Mouse (Mus musculus) forebrain, embryonic 10.5 days (tissue): ENCODE measurements around the gene 2900092C05Rik. TPM values are rescaled to one million over a fixed set of nuclear protein-coding genes. Genes with fewer than 3 reads are reported as not detected.

Experiments used
- DNase-seq: peaks from one replicate; pipeline ENCODE4 v3.0.0-alpha.2; 2017; ENCODE audit warnings: low spot score; ENCODE audit errors: extremely low spot score
- H3K27ac ChIP-seq: fragments of 300-500 bp; sonication (generic); 2 replicates; pipeline ENCODE4 v1.5.1; 2016; ENCODE audit warnings: mild to moderate bottlenecking
- H3K27me3 ChIP-seq: fragments of 300-500 bp; sonication (generic); 2 replicates; pipeline ENCODE4 v1.6.1; 2016; ENCODE audit warnings: mild to moderate bottlenecking; ENCODE audit not compliant: poor library complexity, severe bottlenecking
- H3K36me3 ChIP-seq: fragments of 300-500 bp; sonication (generic); replicated peaks from 2 replicates; pipeline ENCODE4 v1.6.1; 2016; ENCODE audit warnings: mild to moderate bottlenecking, moderate library complexity
- H3K4me1 ChIP-seq: fragments of 300-500 bp; sonication (generic); 2 replicates; pipeline ENCODE4 v1.6.1; 2016
- H3K4me3 ChIP-seq: fragments of 300-500 bp; sonication (generic); 2 replicates; pipeline ENCODE4 v1.5.1; 2016; ENCODE audit warnings: mild to moderate bottlenecking, moderate library complexity
- H3K9me3 ChIP-seq: fragments of 300-500 bp; sonication (generic); 2 replicates; pipeline ENCODE4 v1.6.1; 2016; ENCODE audit warnings: mild to moderate bottlenecking, moderate library complexity
- WGBS: fragments of 180-500 bp; shearing (Covaris S2); methylation state at CpG from one replicate; pipeline ENCODE4 v1.1.7; 2016; 5-methylcytosine and 5-hydroxymethylcytosine counted together
- polyA plus RNA-seq: library from polyadenylated mRNA; unstranded; fragments of >200 nt; fragmentation: Nextera tagmentation; extraction: Ambion mirVana; gene quantifications from 2 replicates; pipeline ENCODE4 v1.2.1, GENCODE M21; 2016

The 2900092C05Rik gene
- not detected in 2 replicates for polyA plus RNA-seq

DNA sequence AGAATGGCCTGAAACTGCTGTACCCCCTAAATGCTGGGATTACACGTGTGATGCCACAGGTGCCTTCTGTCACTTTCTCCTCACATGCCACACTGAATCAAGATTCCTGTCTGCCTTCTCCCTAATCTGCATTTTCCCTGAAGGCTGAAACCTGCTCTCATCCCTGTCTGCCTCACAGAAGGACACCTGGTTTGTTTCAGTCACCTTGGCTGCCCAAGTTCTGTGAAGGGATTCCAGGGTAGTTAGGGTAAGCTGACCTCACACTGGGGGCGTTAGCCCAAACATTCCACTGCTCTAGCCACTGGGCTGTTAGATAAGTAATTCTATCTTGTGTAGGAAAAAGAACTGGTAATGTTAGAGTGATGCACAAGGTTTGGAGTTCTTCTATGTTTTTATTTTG is at the start of gene 2900092C05Rik:
Gene 2900092C05Rik (plus strand): TSS at position 301 of the 400 bp plus-strand sequence.
- no peaks in the 10 kb centered on the region for H3K36me3 ChIP-seq
- H3K4me3 ChIP-seq, result no peak within 1 kb of the TSS
- no peaks in the 10 kb centered on the region for H3K4me1 ChIP-seq
- H3K27ac ChIP-seq, result no peak within 1 kb of the TSS
- H3K27me3 ChIP-seq, result no peaks in the 10 kb centered on the region
- no peak for DNase-seq
- 65% methylated on average over 2 of the region's 2 CpGs for WGBS
- peaks cover 52% of the 10 kb centered on the region for H3K9me3 ChIP-seq

DNA sequence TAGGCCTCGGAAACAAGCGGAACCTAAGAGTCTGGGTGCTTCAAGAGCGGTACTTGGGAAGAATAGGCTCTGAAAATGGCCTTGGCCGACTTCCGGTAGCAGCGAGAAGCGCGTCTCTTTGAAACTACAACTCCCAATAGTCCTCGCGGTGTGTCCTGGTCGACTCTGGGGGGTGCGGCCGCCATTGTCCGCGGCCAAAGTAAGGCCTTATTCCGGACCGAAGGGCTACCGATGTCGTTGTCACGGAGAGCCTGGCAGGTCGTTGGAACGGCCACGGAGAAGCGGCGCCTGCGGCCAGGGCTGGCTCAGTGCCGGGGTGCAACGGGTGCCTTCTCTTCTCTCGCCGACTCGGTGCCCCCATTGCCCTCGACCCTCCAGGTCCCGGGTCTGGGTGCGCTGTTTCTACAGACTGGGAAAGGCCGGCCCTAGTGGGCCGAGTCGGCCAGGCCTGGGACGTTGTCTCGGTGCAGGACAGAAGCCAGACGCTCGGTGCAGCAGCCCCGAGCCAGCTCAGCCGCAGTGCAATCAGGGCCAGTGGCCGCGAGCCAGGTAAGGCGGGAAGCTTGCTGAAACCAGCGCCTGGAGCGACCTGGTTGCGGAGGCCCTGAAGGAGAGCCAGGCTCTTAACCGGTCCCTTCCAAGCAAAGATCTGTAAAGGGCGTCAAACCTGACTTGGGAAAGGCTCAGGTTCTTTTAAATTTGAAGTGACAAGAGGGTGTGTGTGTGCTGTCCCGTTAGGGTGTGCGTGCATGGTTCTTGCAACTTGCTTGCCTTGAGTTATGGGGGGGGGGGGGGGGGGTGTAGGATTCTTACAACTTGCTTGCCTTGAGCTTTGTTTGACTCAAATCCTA is 33.9 kb upstream of the 2900092C05Rik start, which contains the start of gene Zfp606:
Gene Zfp606 (plus strand): TSS at position 136 of the 851 bp plus-strand sequence.
- no peaks in the 10 kb centered on the region for H3K27me3 ChIP-seq
- peak; percentile 84 for DNase-seq
- no peaks in the 10 kb centered on the region for H3K4me1 ChIP-seq
- H3K4me3 ChIP-seq, result peak within 1 kb of the TSS; percentile 90
- H3K27ac ChIP-seq, result peak within 1 kb of the TSS; percentile 93
- H3K9me3 ChIP-seq, result peaks cover 35% of the 10 kb centered on the region
- peaks cover 39% of the 10 kb centered on the region for H3K36me3 ChIP-seq
- under 1% methylated on average over 53 of the region's 53 CpGs for WGBS

DNA sequence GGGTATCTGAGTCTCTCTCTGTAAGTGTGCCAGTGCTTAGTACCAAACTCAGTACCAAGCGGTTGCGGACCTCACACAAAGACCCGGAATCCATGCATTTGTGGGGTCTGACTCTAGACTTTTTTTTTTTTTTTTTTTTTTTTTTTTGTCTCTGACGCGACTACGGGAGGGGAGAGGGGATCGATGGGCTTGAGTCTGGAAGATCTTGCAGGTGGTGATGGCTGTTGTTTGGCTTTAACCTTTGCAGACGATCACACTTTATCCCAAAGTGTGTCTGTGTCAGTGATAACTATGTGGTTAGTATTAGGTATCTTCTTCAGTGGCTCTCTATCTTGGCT is 33.3 kb upstream of the 2900092C05Rik start:
- peaks cover 39% of the 10 kb centered on the region for H3K9me3 ChIP-seq
- H3K36me3 ChIP-seq, result peaks cover 45% of the 10 kb centered on the region
- DNase-seq, result no peak
- under 1% methylated on average over 8 of the region's 8 CpGs for WGBS
- H3K27me3 ChIP-seq, result no peaks in the 10 kb centered on the region
- no peaks in the 10 kb centered on the region for H3K4me1 ChIP-seq
- H3K4me3 ChIP-seq, result peak overlapping the region; percentile 90
- peak overlapping the region; percentile 93 for H3K27ac ChIP-seq

DNA sequence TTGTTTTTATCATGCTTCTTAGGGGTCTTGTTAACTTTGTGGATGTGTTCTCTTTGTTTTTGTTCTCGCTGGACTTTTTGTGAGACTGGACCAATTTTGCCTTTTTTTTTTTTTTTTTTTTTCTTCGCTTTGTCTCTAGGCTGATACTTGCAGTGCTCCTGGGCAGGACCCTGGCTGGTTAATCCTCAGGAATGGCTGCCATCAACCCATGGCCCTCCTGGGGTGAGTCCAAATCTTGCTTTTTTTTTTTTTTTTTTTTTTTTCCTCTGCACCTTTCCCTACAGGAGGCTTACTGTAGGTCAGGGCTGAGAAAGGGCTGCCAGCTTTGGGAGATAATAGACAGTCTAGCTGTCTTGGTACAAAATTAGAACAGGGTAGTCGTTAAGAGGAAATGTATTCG is 32.8 kb upstream of the 2900092C05Rik start:
- DNase-seq, result no peak
- H3K27me3 ChIP-seq, result no peaks in the 10 kb centered on the region
- H3K27ac ChIP-seq, result peak overlapping the region; percentile 93
- H3K4me3 ChIP-seq, result peak overlapping the region; percentile 90
- H3K4me1 ChIP-seq, result no peaks in the 10 kb centered on the region
- 70% methylated on average over 4 of the region's 4 CpGs for WGBS
- H3K36me3 ChIP-seq, result peaks cover 51% of the 10 kb centered on the region
- peaks cover 44% of the 10 kb centered on the region for H3K9me3 ChIP-seq

DNA sequence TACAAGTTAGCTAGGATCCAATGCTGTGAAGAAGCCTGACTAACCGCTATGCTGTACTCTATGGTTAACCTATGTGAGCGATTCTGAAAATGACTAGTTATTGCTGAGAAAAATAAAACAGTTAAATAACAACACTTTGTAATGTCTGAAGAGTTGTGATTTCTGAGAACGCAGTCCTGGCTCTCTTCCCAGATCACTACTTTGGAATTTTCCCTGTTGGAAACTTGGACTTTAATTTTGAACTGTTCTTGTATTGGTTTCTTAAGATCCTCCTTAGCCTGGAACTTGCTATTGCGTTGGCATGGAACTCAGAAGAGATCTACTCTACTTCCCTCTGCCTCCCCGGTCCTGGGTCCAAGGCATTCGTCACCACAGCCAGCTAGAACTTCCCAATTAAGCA is 28.5 kb upstream of the 2900092C05Rik start:
- Histone ChIP-seq H3K27ac (no peak overlapping the region), H3K27me3 (no peaks in the 10 kb centered on the region), H3K9me3 (peaks cover 82% of the 10 kb centered on the region), H3K4me1 (no peaks in the 10 kb centered on the region), H3K36me3 (peaks cover 93% of the 10 kb centered on the region), H3K4me3 (no peak overlapping the region)
- 96% methylated on average over 6 of the region's 6 CpGs for WGBS
- no peak for DNase-seq

DNA sequence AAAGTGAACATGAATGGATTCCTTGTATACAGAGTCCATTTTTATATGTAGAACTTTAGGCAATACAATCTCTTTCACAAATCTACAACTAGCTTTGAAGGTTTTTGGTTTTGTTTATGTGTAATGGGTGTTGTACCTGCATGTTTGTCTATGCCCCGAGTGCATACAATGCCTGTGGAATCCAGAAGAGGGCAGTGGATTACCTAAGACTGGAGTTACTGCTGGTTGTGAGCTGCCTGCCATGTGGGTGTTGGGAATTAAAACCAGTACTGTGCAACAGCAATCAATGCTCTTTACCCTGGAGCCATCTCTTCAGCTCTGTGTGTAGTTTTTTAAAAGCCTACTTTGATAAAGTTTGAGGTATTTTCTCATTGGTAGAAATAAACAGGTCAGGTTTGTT is 26.4 kb upstream of the 2900092C05Rik start:
- DNase-seq, result no peak
- no peaks in the 10 kb centered on the region for H3K4me1 ChIP-seq
- no peaks in the 10 kb centered on the region for H3K27me3 ChIP-seq
- H3K4me3 ChIP-seq, result no peak overlapping the region
- peaks cover 100% of the 10 kb centered on the region for H3K36me3 ChIP-seq
- no peak overlapping the region for H3K27ac ChIP-seq
- 89% methylated on average over 1 of the region's 1 CpGs for WGBS
- H3K9me3 ChIP-seq, result peaks cover 91% of the 10 kb centered on the region

DNA sequence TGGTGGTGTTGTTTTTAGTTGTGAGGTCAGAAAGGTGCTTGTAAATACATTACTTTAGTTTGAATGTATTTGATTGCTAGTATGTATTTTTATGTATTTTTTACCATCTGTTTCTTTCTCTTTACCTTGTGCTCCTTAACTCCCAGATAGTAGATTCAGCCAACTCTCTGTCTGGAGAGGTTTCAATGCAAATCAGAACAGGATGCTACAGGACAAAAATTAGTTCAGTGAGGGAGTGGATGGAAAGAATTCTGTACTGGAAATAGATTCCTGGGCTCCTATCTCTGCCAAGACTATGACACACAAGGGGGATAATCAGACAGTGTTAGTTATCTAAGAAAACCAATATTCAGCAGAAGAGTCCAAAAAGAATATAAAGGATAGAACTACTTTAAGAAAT is 25.6 kb upstream of the 2900092C05Rik start:
- Histone ChIP-seq H3K4me3 (no peak overlapping the region), H3K36me3 (peaks cover 100% of the 10 kb centered on the region), H3K9me3 (peaks cover 91% of the 10 kb centered on the region), H3K4me1 (no peaks in the 10 kb centered on the region), H3K27me3 (no peaks in the 10 kb centered on the region), H3K27ac (no peak overlapping the region)
- no peak for DNase-seq

DNA sequence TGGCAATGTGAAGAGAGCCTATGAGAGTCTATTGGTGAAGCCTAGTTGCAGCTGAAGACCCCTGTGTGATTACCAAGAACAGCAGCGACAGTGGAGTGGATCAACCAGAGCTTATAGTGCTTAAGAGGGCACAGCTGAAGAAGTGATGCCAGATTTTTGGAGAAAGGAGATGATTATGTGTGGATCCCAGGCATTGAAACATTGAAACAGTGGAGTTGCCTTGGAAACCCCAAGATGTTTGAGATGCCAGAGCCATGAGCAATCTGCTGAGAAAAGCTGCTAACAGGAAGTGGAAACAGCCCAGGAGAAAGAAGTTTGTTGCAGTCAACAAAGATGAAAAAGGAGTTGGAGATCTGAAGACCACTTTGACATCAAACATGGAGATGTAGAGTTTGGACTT is 1.4 kb upstream of the 2900092C05Rik start:
- Histone ChIP-seq H3K27me3 (no peaks in the 10 kb centered on the region), H3K9me3 (peaks cover 56% of the 10 kb centered on the region), H3K4me3 (no peak overlapping the region), H3K27ac (no peak overlapping the region), H3K4me1 (no peaks in the 10 kb centered on the region), H3K36me3 (no peaks in the 10 kb centered on the region)
- DNase-seq, result no peak
- 67% methylated on average over 1 of the region's 1 CpGs for WGBS

Other genes with a start within 250 kb of the 2900092C05Rik start
- not detected in 2 replicates for gene Vmn1r81, start 244.2 kb upstream of the 2900092C05Rik start, polyA plus RNA-seq
- gene Vmn1r82, start 212.1 kb upstream of the 2900092C05Rik start, polyA plus RNA-seq, result not detected in 2 replicates
- gene Vmn1r83, start 183.0 kb upstream of the 2900092C05Rik start, polyA plus RNA-seq, result not detected in 2 replicates
- not detected in 2 replicates for gene Vmn1r84, start 143.2 kb upstream of the 2900092C05Rik start, polyA plus RNA-seq
- gene Zfp551, start 89.8 kb upstream of the 2900092C05Rik start, polyA plus RNA-seq, result 3.0 and 3.1 TPM in 2 replicates
- 32.5 and 33.3 TPM in 2 replicates for gene Zfp606, start 34.2 kb upstream of the 2900092C05Rik start, polyA plus RNA-seq
- not detected in 2 replicates for gene Vmn2r53, start 96.3 kb downstream of the 2900092C05Rik start, polyA plus RNA-seq
- gene Vmn2r54, start 127.8 kb downstream of the 2900092C05Rik start, polyA plus RNA-seq, result not detected in 2 replicates
- gene Vmn2r55, start 172.5 kb downstream of the 2900092C05Rik start, polyA plus RNA-seq, result not detected in 2 replicates
- gene Vmn2r56, start 222.5 kb downstream of the 2900092C05Rik start, polyA plus RNA-seq, result not detected in 2 replicates